Mouse (Mus musculus): ENCODE results near the gene Duoxa1. TPM values are rescaled to one million over a fixed set of nuclear protein-coding genes. Genes with fewer than 3 reads are reported as not detected.
A peak's percentile ranks its signal among the peaks of the same experiment; 100 is the strongest.

The Duoxa1 gene
- polyA plus RNA-seq (2012; ENCODE audit: insufficient read depth, insufficient read length, missing spikeins): not detected in 2 replicates

GRCm38 (mm10) chr2:122313536-122313935 lies at the start of gene Duoxa1:
Duoxa1 (minus strand) TSS chr2:122313730.
- Histone ChIP-seq H3K4me3 (ENCODE audit: insufficient read depth, low read length) (peak within 1 kb of the TSS; percentile 34), H3K27ac (ENCODE audit: insufficient read depth, low read depth, low read length) (no peak within 1 kb of the TSS), H3K4me1 (ENCODE audit: control insufficient read depth, insufficient read depth, low read length) (no peaks in the 10 kb centered on the region)
- TF ChIP-seq CTCF (IDR thresholded peaks at IDR 0.05; ENCODE audit: low read depth, low read length): no peak
- TF ChIP-seq POLR2A (IDR thresholded peaks at IDR 0.05; ENCODE audit: borderline replicate concordance, low read depth, low read length): no peak

- TF ChIP-seq CTCF (IDR thresholded peaks at IDR 0.05; ENCODE audit: low read depth, low read length) (peak; percentile 34; the same call in 1 of the 2 replicates), POLR2A (IDR thresholded peaks at IDR 0.05; ENCODE audit: borderline replicate concordance, low read depth, low read length) (no peak)
- Histone ChIP-seq H3K4me1 (ENCODE audit: control insufficient read depth, insufficient read depth, low read length) (no peaks in the 10 kb centered on the region), H3K4me3 (ENCODE audit: insufficient read depth, low read length) (no peak overlapping the region), H3K27ac (ENCODE audit: insufficient read depth, low read depth, low read length) (no peak overlapping the region)
These were observed 49.3 kb upstream of the Duoxa1 start for GRCm38 (mm10) chr2:122362622-122363523.

GRCm38 (mm10) chr2:122361868-122362621 lies 48.5 kb upstream of the Duoxa1 start:
- no peak overlapping the region for H3K27ac ChIP-seq (ENCODE audit: insufficient read depth, low read depth, low read length)
- TF ChIP-seq POLR2A (IDR thresholded peaks at IDR 0.05; ENCODE audit: borderline replicate concordance, low read depth, low read length) (no peak), CTCF (IDR thresholded peaks at IDR 0.05; ENCODE audit: low read depth, low read length) (no peak)
- no peak overlapping the region for H3K4me3 ChIP-seq (ENCODE audit: insufficient read depth, low read length)
- H3K4me1 ChIP-seq (ENCODE audit: control insufficient read depth, insufficient read depth, low read length): no peaks in the 10 kb centered on the region

GRCm38 (mm10) chr2:122361181-122361580 lies 47.7 kb upstream of the Duoxa1 start:
- H3K27ac ChIP-seq (ENCODE audit: insufficient read depth, low read depth, low read length): no peak overlapping the region
- TF ChIP-seq CTCF (IDR thresholded peaks at IDR 0.05; ENCODE audit: low read depth, low read length) (no peak), POLR2A (IDR thresholded peaks at IDR 0.05; ENCODE audit: borderline replicate concordance, low read depth, low read length) (no peak)
- no peaks in the 10 kb centered on the region for H3K4me1 ChIP-seq (ENCODE audit: control insufficient read depth, insufficient read depth, low read length)
- no peak overlapping the region for H3K4me3 ChIP-seq (ENCODE audit: insufficient read depth, low read length)

GRCm38 (mm10) chr2:122360310-122360709 lies 46.8 kb upstream of the Duoxa1 start:
- Histone ChIP-seq H3K27ac (ENCODE audit: insufficient read depth, low read depth, low read length) (no peak overlapping the region), H3K4me3 (ENCODE audit: insufficient read depth, low read length) (no peak overlapping the region), H3K4me1 (ENCODE audit: control insufficient read depth, insufficient read depth, low read length) (no peaks in the 10 kb centered on the region; the same call in 1 of the 2 replicates)
- TF ChIP-seq POLR2A (IDR thresholded peaks at IDR 0.05; ENCODE audit: borderline replicate concordance, low read depth, low read length) (no peak), CTCF (IDR thresholded peaks at IDR 0.05; ENCODE audit: low read depth, low read length) (no peak)

- H3K4me3 ChIP-seq (ENCODE audit: insufficient read depth, low read length): no peak overlapping the region
- TF ChIP-seq POLR2A (IDR thresholded peaks at IDR 0.05; ENCODE audit: borderline replicate concordance, low read depth, low read length) (no peak), CTCF (IDR thresholded peaks at IDR 0.05; ENCODE audit: low read depth, low read length) (no peak)
- H3K27ac ChIP-seq (ENCODE audit: insufficient read depth, low read depth, low read length): no peak overlapping the region
- H3K4me1 ChIP-seq (ENCODE audit: control insufficient read depth, insufficient read depth, low read length): peaks cover 3% of the 10 kb centered on the region; the same call in 1 of the 2 replicates
These were observed 42.7 kb upstream of the Duoxa1 start for GRCm38 (mm10) chr2:122356187-122356586.

GRCm38 (mm10) chr2:122355389-122355788 lies 41.9 kb upstream of the Duoxa1 start:
- Histone ChIP-seq H3K27ac (ENCODE audit: insufficient read depth, low read depth, low read length) (no peak overlapping the region), H3K4me3 (ENCODE audit: insufficient read depth, low read length) (no peak overlapping the region), H3K4me1 (ENCODE audit: control insufficient read depth, insufficient read depth, low read length) (peaks cover 3% of the 10 kb centered on the region; the same call in 1 of the 2 replicates)
- TF ChIP-seq POLR2A (IDR thresholded peaks at IDR 0.05; ENCODE audit: borderline replicate concordance, low read depth, low read length) (no peak), CTCF (IDR thresholded peaks at IDR 0.05; ENCODE audit: low read depth, low read length) (no peak)

- Histone ChIP-seq H3K4me3 (ENCODE audit: insufficient read depth, low read length) (no peak overlapping the region), H3K27ac (ENCODE audit: insufficient read depth, low read depth, low read length) (no peak overlapping the region), H3K4me1 (ENCODE audit: control insufficient read depth, insufficient read depth, low read length) (peaks cover 3% of the 10 kb centered on the region; the same call in 1 of the 2 replicates)
- no peak for TF ChIP-seq POLR2A (IDR thresholded peaks at IDR 0.05; ENCODE audit: borderline replicate concordance, low read depth, low read length)
- TF ChIP-seq CTCF (IDR thresholded peaks at IDR 0.05; ENCODE audit: low read depth, low read length): no peak
These were observed 40.8 kb upstream of the Duoxa1 start for GRCm38 (mm10) chr2:122354191-122354929.

GRCm38 (mm10) chr2:122353765-122354164 lies 40.2 kb upstream of the Duoxa1 start:
- no peak overlapping the region for H3K4me3 ChIP-seq (ENCODE audit: insufficient read depth, low read length)
- H3K27ac ChIP-seq (ENCODE audit: insufficient read depth, low read depth, low read length): no peak overlapping the region
- H3K4me1 ChIP-seq (ENCODE audit: control insufficient read depth, insufficient read depth, low read length): peaks cover 3% of the 10 kb centered on the region; the same call in 1 of the 2 replicates
- no peak for TF ChIP-seq CTCF (IDR thresholded peaks at IDR 0.05; ENCODE audit: low read depth, low read length)
- no peak for TF ChIP-seq POLR2A (IDR thresholded peaks at IDR 0.05; ENCODE audit: borderline replicate concordance, low read depth, low read length)

Measured in bone marrow macrophage, adult 2 months (primary cell).